In the genomic region with DNA sequence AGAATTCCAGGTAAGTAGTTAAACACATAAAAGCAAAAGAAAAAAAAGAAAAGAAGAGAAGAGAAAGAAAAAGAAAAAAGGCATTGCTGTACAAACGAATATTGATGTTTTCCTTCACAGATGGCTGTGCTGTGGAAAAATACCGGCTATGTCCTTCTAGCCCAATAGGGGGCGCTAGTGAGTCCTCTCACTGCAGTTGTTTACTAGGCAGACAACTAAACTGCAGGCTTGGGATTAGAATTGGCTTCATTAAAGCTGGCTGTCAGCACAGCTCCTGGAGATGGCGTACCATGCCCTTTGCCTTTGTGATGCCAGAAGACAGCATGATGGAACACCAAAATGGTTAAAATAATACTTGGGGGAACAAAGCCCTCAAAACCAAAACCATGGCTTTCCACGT, we compare ENCODE assay signal across 10 mouse cellular contexts. TPM values are rescaled to one million over a fixed set of nuclear protein-coding genes. Genes with fewer than 3 reads are reported as not detected.
DNase-seq lines count a peak whose midpoint lies in the region.
"Had no signal": no experiment of that assay in that cellular context is flagged by ENCODE, and none has a peak within 500 bp of the region (broad histone marks: within the 10 kb centered on the region; RNA-seq: fewer than 3 reads in every experiment).

No protein-coding gene starts in this region.

- peak; percentile 56 for DNase-seq in gastrocnemius, postnatal 10 days
- DNase-seq in gastrocnemius, postnatal 25 days: no peak
- DNase-seq in spleen, postnatal 4 days (ENCODE audit: low spot score in 2 of 2): peak; percentile 45 to 76
- no peak for DNase-seq in spleen, postnatal 36 days (ENCODE audit: low spot score in 2 of 2)
- DNase-seq in embryonic facial prominence, embryonic 10.5 days (ENCODE audit: low spot score): peak; percentile 43
- DNase-seq in natural killer cell, adult 2 months (ENCODE audit: low spot score in 2 of 2): peak; percentile 21 to 58
- DNase-seq in urinary bladder, adult 18-20 months (ENCODE audit: low spot score in 2 of 2): no peak
- no peak for DNase-seq in right cerebral cortex, adult 2 months (ENCODE audit: low spot score in 2 of 2)

- no peak overlapping the region for H3K4me3 ChIP-seq in embryonic facial prominence, embryonic 10.5 days
- H3K4me3 ChIP-seq: hindbrain, embryonic 15.5 days; neural tube, embryonic 12.5 days had no signal

- 0 out of 2 replicates have a peak, but pooled peaks cover 2% of the 10 kb centered on the region for H3K9me3 ChIP-seq in embryonic facial prominence, embryonic 10.5 days
- H3K9me3 ChIP-seq: hindbrain, embryonic 15.5 days had no signal

- WGBS in embryonic facial prominence, embryonic 10.5 days: 38% methylated on average over 5 of the region's 5 CpGs

- peaks cover 56% of the 10 kb centered on the region for H3K27me3 ChIP-seq in embryonic facial prominence, embryonic 10.5 days (replicated peaks; ENCODE audit: low read depth, poor library complexity, severe bottlenecking)

- H3K27ac ChIP-seq in embryonic facial prominence, embryonic 10.5 days (replicated peaks): no peak overlapping the region
- H3K27ac ChIP-seq: hindbrain, embryonic 15.5 days; neural tube, embryonic 12.5 days had no signal

- peaks cover 7% of the 10 kb centered on the region; the same call in 1 of the 2 replicates for H3K36me3 ChIP-seq in embryonic facial prominence, embryonic 10.5 days (replicated peaks)
- H3K36me3 ChIP-seq: hindbrain, embryonic 15.5 days; neural tube, embryonic 12.5 days had no signal

- H3K4me1 ChIP-seq in embryonic facial prominence, embryonic 10.5 days: peaks cover 24% of the 10 kb centered on the region

RNA-seq across cellular contexts. Expression of gene Ankrd60, which starts 5.3 kb away (rescaled TPM):
- not detected for total RNA-seq in gastrocnemius, postnatal 10 days (2021)
- total RNA-seq in gastrocnemius, postnatal 25 days (2021): not detected
- polyA plus RNA-seq in embryonic facial prominence, embryonic 10.5 days (2016; fragmentation: Nextera tagmentation; extraction: Ambion mirVana): not detected in 2 replicates
- polyA plus RNA-seq: hindbrain, embryonic 15.5 days; neural tube, embryonic 12.5 days had no signal

Comparison
In these comparisons a context has a peak if more than half of its experiments do, and no peak if none do; other contexts are left out.
1. DNase-seq: peak in gastrocnemius, postnatal 10 days (single experiment), spleen, postnatal 4 days (2 of 2), embryonic facial prominence, embryonic 10.5 days (single experiment) and natural killer cell, adult 2 months (2 of 2); none in gastrocnemius, postnatal 25 days (single experiment), spleen, postnatal 36 days (0 of 2), urinary bladder, adult 18-20 months (0 of 2) and right cerebral cortex, adult 2 months (0 of 2).